Mouse (Mus musculus): ENCODE data around the gene Astn2. TPM values are rescaled to one million over a fixed set of nuclear protein-coding genes. Genes with fewer than 3 reads are reported as not detected.

The Astn2 gene
- total and polyA plus RNA-seq, 2 experiments from 2014 or later: 3.0 to 51.4 TPM

GRCm38 (mm10) chr4:65767919-65768318, 636.5 kb downstream of the Astn2 start:
- Histone ChIP-seq H3K9me3 (ENCODE audit: low read length) (no peaks in the 10 kb centered on the region), H3K4me2 (ENCODE audit: low read depth, low read length) (no peak overlapping the region), H3K4me3 (ENCODE audit: low read length) (no peak overlapping the region), H3K4me1 (ENCODE audit: insufficient read depth, low read length) (0 out of 2 replicates have a peak, but pooled peaks cover 3% of the 10 kb centered on the region), H3K27me3 (ENCODE audit: insufficient read depth, low read length) (no peaks in the 10 kb centered on the region), H3K36me3 (ENCODE audit: insufficient read depth, low read length) (no peaks in the 10 kb centered on the region), H3K9ac (replicated peaks; ENCODE audit: low read length) (no peak overlapping the region), H3K27ac (no peak overlapping the region)
- TF ChIP-seq CTCF (IDR thresholded peaks at IDR 0.05; ENCODE audit: low read depth): no peak
- WGBS: 69% methylated on average over 2 of the region's 2 CpGs
- ATAC-seq (no peak), DNase-seq (ENCODE audit: low spot score) (no peak)

DNA sequence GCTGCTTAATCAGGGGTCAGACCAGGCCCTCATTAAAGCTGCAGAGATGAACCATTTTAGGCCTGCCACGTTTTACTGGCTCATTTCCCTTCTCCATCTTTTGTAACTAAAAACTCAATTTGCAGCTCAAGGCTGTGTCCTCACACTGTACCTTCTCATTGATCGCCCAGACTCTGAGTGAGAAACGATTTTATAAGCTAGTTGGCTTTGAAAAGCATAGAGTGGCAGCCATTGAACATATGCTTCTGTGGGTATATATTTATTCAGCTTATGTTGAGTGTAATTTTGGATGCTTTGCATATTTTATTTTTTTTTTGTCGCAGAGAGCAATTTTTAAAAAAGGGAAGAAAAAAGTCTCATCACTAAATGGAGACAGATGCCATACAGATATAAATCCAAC, 637.0 kb downstream of the Astn2 start:
- ATAC-seq (no peak), DNase-seq (ENCODE audit: low spot score) (no peak)
- H3K36me3 ChIP-seq (ENCODE audit: insufficient read depth, low read length): no peaks in the 10 kb centered on the region
- 0 out of 2 replicates have a peak, but pooled peaks cover 3% of the 10 kb centered on the region for H3K4me1 ChIP-seq (ENCODE audit: insufficient read depth, low read length)
- TF ChIP-seq CTCF (IDR thresholded peaks at IDR 0.05; ENCODE audit: low read depth): no peak
- H3K27ac ChIP-seq: no peak overlapping the region
- no peaks in the 10 kb centered on the region for H3K9me3 ChIP-seq (ENCODE audit: low read length)
- H3K9ac ChIP-seq (replicated peaks; ENCODE audit: low read length): no peak overlapping the region
- no peak overlapping the region for H3K4me2 ChIP-seq (ENCODE audit: low read depth, low read length)
- 80% methylated on average over 4 of the region's 4 CpGs for WGBS
- H3K27me3 ChIP-seq (ENCODE audit: insufficient read depth, low read length): no peaks in the 10 kb centered on the region
- H3K4me3 ChIP-seq (ENCODE audit: low read length): no peak overlapping the region

- Histone ChIP-seq H3K9me3 (ENCODE audit: low read length) (no peaks in the 10 kb centered on the region), H3K4me3 (ENCODE audit: low read length) (no peak overlapping the region), H3K9ac (replicated peaks; ENCODE audit: low read length) (no peak overlapping the region), H3K4me1 (ENCODE audit: insufficient read depth, low read length) (0 out of 2 replicates have a peak, but pooled peaks cover 3% of the 10 kb centered on the region), H3K27me3 (ENCODE audit: insufficient read depth, low read length) (no peaks in the 10 kb centered on the region), H3K4me2 (ENCODE audit: low read depth, low read length) (no peak overlapping the region), H3K36me3 (ENCODE audit: insufficient read depth, low read length) (no peaks in the 10 kb centered on the region), H3K27ac (no peak overlapping the region)
- 75% methylated on average over 3 of the region's 3 CpGs for WGBS
- DNase-seq (ENCODE audit: low spot score) (no peak), ATAC-seq (no peak)
- TF ChIP-seq CTCF (IDR thresholded peaks at IDR 0.05; ENCODE audit: low read depth): no peak
Measured at GRCm38 (mm10) chr4:65765312-65765711, 639.1 kb downstream of the Astn2 start.

- no peak for TF ChIP-seq CTCF (IDR thresholded peaks at IDR 0.05; ENCODE audit: low read depth)
- ATAC-seq (no peak), DNase-seq (ENCODE audit: low spot score) (peak; percentile 11)
- WGBS: 61% methylated on average over 4 of the region's 4 CpGs
- 0 out of 2 replicates have a peak, but pooled peaks cover 3% of the 10 kb centered on the region for H3K4me1 ChIP-seq (ENCODE audit: insufficient read depth, low read length)
- no peak overlapping the region for H3K9ac ChIP-seq (replicated peaks; ENCODE audit: low read length)
- no peak overlapping the region for H3K27ac ChIP-seq
- no peaks in the 10 kb centered on the region for H3K9me3 ChIP-seq (ENCODE audit: low read length)
- no peaks in the 10 kb centered on the region for H3K36me3 ChIP-seq (ENCODE audit: insufficient read depth, low read length)
- H3K27me3 ChIP-seq (ENCODE audit: insufficient read depth, low read length): no peaks in the 10 kb centered on the region
- no peak overlapping the region for H3K4me2 ChIP-seq (ENCODE audit: low read depth, low read length)
- no peak overlapping the region for H3K4me3 ChIP-seq (ENCODE audit: low read length)
Measured at GRCm38 (mm10) chr4:65764275-65764674, 640.1 kb downstream of the Astn2 start.

GRCm38 (mm10) chr4:65763823-65764222, 640.6 kb downstream of the Astn2 start:
- no peaks in the 10 kb centered on the region for H3K9me3 ChIP-seq (ENCODE audit: low read length)
- DNase-seq (ENCODE audit: low spot score) (peak; percentile 42), ATAC-seq (no peak)
- H3K4me1 ChIP-seq (ENCODE audit: insufficient read depth, low read length): 0 out of 2 replicates have a peak, but pooled peaks cover 3% of the 10 kb centered on the region
- TF ChIP-seq CTCF (IDR thresholded peaks at IDR 0.05; ENCODE audit: low read depth): no peak
- no peak overlapping the region for H3K9ac ChIP-seq (replicated peaks; ENCODE audit: low read length)
- H3K4me3 ChIP-seq (ENCODE audit: low read length): no peak overlapping the region
- WGBS: 69% methylated on average over 2 of the region's 2 CpGs
- H3K36me3 ChIP-seq (ENCODE audit: insufficient read depth, low read length): no peaks in the 10 kb centered on the region
- H3K27ac ChIP-seq: no peak overlapping the region
- H3K4me2 ChIP-seq (ENCODE audit: low read depth, low read length): no peak overlapping the region
- H3K27me3 ChIP-seq (ENCODE audit: insufficient read depth, low read length): no peaks in the 10 kb centered on the region

DNA sequence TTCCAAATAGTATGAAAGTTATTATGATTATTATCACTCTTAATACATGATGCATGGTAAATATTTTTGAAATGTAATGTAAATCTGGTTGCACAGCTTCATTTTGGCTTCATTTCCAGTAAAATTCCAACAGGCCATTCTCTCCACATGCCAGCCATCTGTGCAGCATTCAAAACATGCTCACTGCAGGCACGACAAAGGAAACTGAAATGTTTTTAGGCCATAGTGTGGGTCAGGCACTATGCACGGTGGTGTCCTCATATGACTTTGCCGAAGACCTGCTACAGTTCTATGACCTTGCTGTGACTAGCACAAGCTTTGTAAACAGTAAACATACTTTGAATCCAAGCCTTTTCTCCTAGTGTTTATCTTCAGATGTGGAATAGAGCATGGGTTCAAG, 642.3 kb downstream of the Astn2 start:
- 78% methylated on average over 3 of the region's 3 CpGs for WGBS

DNA sequence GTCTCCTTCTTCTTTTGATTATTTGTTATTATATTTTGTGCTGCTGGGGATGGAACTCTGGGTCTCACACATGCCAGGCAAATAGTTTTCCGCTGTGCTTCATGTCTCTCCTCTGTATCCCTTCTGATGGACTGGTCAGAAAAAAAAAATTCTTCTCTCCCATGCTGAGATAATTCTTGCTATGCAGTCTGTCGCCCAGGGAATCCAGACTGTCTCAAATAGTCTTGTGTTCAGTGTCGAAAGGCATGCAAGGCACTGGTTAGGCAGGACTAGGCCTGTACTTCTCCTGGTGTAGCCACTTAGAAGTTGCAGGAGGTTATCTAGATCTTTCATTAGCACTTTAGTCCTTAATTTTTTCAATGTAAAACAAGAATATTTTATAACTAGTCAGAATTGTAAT, 642.8 kb downstream of the Astn2 start:
- Histone ChIP-seq H3K27ac (no peak overlapping the region), H3K27me3 (ENCODE audit: insufficient read depth, low read length) (no peaks in the 10 kb centered on the region), H3K36me3 (ENCODE audit: insufficient read depth, low read length) (no peaks in the 10 kb centered on the region), H3K9ac (replicated peaks; ENCODE audit: low read length) (no peak overlapping the region), H3K9me3 (ENCODE audit: low read length) (no peaks in the 10 kb centered on the region), H3K4me2 (ENCODE audit: low read depth, low read length) (no peak overlapping the region), H3K4me3 (ENCODE audit: low read length) (no peak overlapping the region), H3K4me1 (ENCODE audit: insufficient read depth, low read length) (0 out of 2 replicates have a peak, but pooled peaks cover 3% of the 10 kb centered on the region)
- no peak for TF ChIP-seq CTCF (IDR thresholded peaks at IDR 0.05; ENCODE audit: low read depth)
- DNase-seq (ENCODE audit: low spot score) (no peak), ATAC-seq (no peak)
- WGBS: 64% methylated on average over 3 of the region's 3 CpGs

More for the DNA sequence above, 642.3 kb downstream of the Astn2 start:
- DNase-seq (ENCODE audit: low spot score): no peak
- TF ChIP-seq CTCF (IDR thresholded peaks at IDR 0.05; ENCODE audit: low read depth): no peak
- no peak overlapping the region for H3K4me3 ChIP-seq (ENCODE audit: low read length)
- H3K9ac ChIP-seq (replicated peaks; ENCODE audit: low read length): no peak overlapping the region
- no peaks in the 10 kb centered on the region for H3K9me3 ChIP-seq (ENCODE audit: low read length)
- no peak overlapping the region for H3K4me2 ChIP-seq (ENCODE audit: low read depth, low read length)
- 0 out of 2 replicates have a peak, but pooled peaks cover 3% of the 10 kb centered on the region for H3K4me1 ChIP-seq (ENCODE audit: insufficient read depth, low read length)
- no peaks in the 10 kb centered on the region for H3K36me3 ChIP-seq (ENCODE audit: insufficient read depth, low read length)
- no peak for ATAC-seq
- H3K27ac ChIP-seq: no peak overlapping the region
- no peaks in the 10 kb centered on the region for H3K27me3 ChIP-seq (ENCODE audit: insufficient read depth, low read length)

Data from hindbrain, postnatal 0 days (tissue).